Mouse (Mus musculus) heart, adult 11 months (tissue): Measurements from ENCODE around the gene Ptprg.

Experiments
- DNase-seq: peaks from one replicate; pipeline ENCODE4 v3.0.0; 2022

Gene Ptprg

GRCm38 (mm10) chr14:11565283-11565682 lies 12.0 kb downstream of the Ptprg start:
- no peak for DNase-seq

- DNase-seq, result no peak
Observed at GRCm38 (mm10) chr14:11569734-11570133, 16.4 kb downstream of the Ptprg start.

DNA sequence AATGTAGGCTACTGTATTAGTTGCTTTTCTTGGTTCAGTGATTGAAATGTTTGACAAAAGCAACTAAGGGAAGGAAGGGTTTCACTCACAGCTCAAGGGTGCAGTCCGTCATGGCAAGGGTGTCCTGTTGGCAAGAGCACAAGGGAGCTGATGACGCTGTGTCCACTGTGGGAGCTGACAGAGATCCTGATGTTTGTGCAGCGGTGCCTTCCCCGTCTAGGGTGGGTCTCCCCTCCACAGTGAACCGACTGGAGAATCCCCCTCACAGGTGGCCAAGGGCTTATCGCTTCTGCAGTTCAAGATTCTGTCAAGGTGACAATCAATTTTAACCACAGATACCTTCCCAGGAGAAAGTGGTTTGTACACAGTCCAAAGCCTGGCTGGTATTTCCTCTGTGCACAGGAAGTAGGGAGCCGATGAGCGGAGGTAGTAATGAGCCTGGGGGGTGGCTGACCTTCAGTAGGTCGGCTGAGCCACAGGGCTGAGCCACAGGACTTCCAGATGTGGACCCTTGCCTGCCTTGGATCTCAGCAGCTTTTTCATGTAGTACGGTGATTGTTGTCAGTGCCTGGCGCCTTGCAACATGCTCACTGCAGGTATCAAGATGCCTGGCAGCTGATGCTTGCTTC lies 18.5 kb downstream of the Ptprg start:
- no peak for DNase-seq

GRCm38 (mm10) chr14:11572395-11572784 lies 19.1 kb downstream of the Ptprg start:
- no peak for DNase-seq

DNA sequence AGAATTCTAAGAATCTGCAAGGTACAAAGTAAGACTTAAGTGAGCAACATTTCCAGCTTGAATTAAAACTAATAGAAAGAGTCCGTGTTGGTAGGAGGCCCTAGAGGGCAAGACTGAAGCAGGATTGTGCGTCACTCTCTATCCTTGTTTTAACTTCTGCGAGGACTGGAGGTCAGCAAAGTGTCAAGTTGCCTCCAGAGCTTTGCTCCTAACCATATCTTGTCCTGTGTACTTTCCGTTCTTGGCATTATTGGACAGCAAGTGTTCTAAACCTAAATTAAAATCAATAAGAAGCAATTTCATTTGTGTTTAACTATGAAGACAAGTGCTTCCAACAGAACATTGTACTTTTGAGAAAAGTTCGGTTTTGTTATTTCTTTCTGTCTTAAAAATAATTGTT lies 20.4 kb downstream of the Ptprg start:
- no peak for DNase-seq

GRCm38 (mm10) chr14:11577276-11577909 lies 24.1 kb downstream of the Ptprg start:
- no peak for DNase-seq

GRCm38 (mm10) chr14:11577910-11578309 lies 24.6 kb downstream of the Ptprg start:
- DNase-seq, result no peak

GRCm38 (mm10) chr14:11578492-11578967 lies 25.2 kb downstream of the Ptprg start:
- peak; percentile 95 for DNase-seq

DNA sequence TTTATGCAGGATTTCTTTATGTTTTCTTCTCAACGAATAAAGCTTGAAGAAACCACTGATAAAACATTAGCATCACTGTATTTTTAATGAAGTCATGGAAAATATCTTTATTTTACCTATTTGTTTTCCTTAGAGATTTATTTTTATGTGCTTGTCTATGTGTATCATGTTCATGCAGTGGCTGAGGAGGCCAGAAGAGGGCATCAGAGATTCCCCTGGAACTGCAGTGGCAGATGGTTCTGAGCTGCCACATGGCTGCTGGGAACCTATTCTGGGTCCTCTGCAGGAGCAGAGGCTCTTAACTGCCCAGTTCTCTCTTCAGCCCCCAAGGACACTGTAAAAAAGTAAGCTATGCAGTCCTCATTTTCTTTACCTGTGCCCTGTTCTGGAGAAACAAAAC lies 26.6 kb downstream of the Ptprg start:
- no peak for DNase-seq

DNA sequence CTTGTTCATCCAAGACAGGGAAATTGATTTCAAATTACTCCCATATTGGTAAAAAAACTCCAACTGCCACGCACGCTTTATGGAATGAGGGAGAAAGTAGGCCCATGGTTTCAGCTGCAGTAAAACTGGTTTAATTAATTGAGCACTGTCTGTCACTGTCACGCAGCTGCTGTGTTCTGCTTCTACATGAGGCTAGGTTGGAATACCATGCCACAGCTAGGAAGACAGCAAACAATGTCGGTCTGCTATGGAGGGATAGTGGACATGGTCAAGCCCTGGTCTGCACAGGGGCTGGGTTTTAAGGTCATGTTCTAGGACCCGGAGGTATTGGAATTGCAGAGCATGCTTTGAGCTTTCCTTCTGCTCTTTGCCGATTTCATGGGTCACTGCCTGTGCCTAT lies 30.9 kb downstream of the Ptprg start:
- peak; percentile 51 for DNase-seq

DNA sequence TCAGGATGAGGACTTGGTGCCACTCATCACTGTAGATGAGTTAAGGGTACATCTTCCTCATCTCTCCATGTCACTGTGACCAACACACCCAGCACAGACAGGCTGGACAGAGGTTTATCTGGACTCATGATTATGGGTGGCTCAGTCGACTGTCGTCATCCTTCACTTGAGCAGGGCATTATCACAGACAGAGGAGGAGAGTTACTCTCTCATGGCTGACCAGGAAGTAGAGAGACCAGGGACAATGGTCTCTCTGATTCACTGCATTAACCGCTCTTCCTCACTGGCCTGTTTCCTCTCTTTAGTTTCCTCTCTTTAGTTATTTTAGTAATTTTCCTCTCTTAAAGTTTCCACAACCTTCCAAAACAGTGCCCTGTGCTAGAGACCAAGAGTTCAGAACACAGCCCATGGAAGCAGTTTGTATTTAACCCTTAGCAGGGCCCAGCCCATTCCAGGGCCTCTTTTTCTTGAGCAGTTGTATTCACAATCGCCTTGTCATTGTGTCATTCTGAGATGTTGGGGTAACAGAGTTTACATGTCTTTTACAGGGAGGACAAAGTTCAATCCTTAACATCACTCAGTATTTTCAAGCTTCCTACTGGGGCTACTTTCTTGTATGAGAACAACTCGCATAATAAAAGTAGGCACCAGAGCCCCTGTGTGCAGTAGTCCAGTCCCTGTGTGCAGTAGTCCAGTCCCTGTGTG lies 31.7 kb downstream of the Ptprg start:
- DNase-seq, result peak; percentile 71

DNA sequence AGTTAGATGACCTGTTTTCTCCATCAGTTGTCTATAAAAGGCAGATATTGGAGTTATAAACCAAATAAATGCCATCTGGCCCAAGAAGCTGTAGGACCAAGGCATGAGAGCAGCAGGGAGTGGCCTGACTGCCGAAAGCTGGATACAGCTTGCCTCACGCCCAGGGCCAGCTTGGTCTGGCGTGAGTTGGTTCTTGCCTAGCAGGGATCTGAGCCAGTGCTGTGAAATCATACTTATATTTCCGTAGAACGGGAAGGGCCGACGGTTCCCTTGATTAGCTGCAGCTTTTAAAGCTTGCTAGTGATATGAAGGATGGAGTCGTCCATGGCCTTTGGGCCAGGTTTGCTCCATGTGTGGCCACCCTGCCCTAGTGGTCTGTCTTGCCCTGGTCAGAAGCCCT lies 37.1 kb downstream of the Ptprg start:
- no peak for DNase-seq

- DNase-seq, result no peak
Observed at GRCm38 (mm10) chr14:11592650-11593049, 39.3 kb downstream of the Ptprg start.

DNA sequence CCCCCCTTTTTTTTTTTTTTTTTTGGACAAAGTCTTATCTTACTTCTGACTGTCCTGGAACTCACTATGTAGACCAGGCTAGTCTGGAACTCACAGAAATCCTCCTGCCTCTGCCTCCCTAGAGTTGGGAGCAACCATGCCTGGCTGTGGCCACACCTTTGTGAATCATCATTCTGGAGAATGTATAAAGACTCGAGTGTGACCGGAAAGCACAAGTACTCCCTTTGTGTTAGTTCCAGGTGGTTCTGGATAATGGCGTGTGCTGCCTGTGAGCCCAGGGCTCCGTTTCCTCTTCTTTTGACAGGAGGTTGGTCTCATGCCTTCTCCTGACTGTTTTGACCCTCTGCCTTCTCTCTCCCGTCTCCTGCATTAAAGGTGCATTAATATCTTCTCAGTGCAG lies 41.0 kb downstream of the Ptprg start:
- DNase-seq, result no peak

GRCm38 (mm10) chr14:11604133-11604865 lies 51.0 kb downstream of the Ptprg start:
- no peak for DNase-seq

DNA sequence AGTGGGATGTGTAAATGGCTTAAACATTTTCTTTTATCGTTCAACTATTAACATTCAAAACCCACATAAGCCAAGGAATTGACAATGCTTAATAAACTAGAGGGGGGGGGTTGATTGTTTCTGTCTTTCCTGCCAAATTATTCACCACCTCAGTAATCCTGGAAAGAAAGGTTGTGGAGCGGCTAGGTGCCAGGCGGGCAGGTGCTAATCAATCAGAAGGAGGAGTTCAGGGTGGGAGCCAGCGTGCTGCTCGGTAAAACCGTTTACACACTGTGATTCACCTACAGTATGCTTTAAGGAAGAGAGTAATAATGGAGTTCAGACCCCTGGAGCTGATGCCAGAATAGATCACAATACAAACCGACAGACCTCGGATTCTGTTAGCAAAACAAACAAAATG lies 55.0 kb downstream of the Ptprg start:
- DNase-seq, result no peak

- no peak for DNase-seq
Observed at GRCm38 (mm10) chr14:11609857-11610582, 56.7 kb downstream of the Ptprg start.

DNA sequence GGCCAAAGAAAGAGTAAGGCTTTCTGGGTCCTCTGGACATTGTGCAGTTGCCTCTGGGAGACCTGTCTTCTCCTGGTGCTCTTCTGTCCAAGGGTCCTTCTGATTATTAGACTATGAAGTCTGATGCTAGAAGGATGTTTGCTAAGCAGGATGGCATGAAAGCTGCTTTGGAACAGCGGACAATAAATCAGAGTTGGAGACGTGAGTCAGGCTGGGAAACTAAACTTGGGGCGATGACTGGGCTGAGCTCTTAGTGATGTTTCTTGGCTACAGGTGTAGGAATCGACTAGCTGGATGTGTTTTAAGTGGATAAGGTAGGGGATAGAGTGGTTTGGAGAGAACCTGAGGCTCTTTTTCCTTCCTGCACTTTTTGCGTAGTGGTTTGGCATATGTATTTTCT lies 59.1 kb downstream of the Ptprg start:
- DNase-seq, result no peak

DNA sequence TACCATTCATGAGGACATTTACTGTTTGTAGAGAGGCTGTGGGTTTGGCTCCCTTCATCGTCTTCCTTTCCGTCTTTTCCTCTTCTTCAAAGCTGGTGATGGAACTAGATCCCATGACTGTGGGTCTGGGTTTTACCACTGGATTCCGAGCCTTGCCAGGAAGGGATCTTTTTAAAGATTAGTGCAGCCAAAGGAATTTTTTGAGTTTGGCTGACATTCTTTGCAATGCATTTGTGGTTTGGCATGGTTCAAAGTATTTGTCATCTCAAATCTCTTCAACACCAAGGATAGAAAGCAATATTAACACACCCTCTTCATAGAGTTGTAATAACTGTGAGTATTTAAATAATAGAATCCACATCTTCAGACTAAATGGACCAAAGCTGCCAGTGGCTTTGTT lies 59.8 kb downstream of the Ptprg start:
- DNase-seq, result no peak

DNA sequence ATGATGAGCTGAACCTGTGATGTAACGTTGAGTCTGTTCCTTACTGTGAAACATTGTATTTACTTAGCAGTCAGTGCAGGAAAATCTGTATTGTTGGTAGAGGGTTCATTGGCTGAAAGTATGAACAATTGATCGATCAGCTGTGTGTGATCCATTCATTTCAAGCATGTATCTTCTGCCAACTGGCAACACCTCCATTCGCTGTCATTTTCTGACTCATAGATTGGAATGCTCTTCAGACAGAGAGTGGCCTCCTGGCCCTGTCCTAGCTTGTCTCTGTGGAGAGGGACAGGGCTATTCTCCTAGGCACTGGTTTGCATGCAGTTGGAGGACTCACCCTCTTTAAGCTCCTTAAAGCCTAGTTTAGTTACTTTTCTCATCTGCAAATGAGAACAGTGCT lies 62.4 kb downstream of the Ptprg start:
- no peak for DNase-seq

- peak; percentile 91 for DNase-seq
Observed at GRCm38 (mm10) chr14:11617362-11617761, 64.0 kb downstream of the Ptprg start.

- DNase-seq, result no peak
Observed at GRCm38 (mm10) chr14:11618140-11618705, 64.9 kb downstream of the Ptprg start.
